Mouse (Mus musculus): Measurements from ENCODE around the gene Zbtb16.
A peak's percentile ranks its signal among the peaks of the same experiment; 100 is the strongest.

Gene Zbtb16

DNA sequence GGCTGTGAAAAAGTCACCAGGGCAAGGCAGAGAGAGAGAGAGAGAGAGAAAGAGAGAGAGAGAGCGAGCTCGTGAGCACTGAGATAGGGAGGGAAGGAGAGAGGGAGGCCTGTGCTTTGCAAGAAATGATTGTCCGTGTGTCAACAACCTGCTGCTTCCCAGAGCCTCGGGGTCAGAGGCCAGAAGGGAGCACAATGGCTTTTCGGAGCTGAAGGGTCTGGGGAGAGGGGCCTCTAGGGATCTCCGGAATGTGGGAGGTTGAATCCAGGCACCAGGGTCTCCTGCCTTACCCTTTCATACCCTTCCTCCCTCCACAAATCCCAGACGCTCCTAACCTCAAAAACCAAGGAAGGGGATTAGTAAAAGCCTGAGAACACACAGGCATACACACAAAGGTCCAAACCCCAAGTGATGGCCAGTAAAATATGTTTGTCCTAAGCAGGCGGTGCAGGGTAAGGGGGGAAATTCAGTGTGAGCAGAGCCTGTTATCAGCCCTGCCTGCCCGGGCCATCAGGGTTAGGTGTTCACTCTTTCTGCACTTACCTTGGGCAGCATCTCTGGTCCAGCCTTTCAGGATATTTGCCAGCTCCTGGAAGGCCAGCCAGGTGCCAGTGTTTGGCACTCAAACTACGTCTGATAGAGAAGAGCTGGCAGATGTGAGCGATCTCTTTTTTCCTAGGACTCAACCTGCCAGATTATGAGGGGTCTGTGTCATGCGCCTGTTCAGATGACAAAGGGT lies 139.1 kb downstream of the Zbtb16 start:
- DNase-seq = no peak

- DNase-seq = no peak
Measured at GRCm38 (mm10) chr9:48696330-48696729, 139.7 kb downstream of the Zbtb16 start.

GRCm38 (mm10) chr9:48695796-48696195 lies 140.2 kb downstream of the Zbtb16 start:
- no peak for DNase-seq

- no peak for DNase-seq
Measured at GRCm38 (mm10) chr9:48694616-48695061, 141.4 kb downstream of the Zbtb16 start.

DNA sequence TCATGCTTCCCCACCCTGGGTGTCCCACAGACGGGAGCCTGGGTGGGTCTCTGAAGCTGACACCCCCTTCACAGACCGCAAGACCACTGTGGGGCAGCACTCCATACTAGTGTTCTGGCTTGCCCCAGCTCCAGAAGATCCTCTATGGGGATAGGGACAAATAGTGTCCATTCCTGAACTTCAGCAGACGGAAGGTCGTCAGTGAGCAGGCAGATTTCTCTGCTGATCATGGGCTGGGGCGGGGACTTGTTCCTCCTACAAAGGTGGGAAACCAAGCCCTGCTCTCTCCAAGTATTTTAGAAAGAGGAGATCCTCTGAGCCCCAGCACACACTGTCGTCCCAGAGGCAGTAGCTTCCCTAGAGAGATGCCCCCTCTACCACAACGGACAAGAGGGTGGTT lies 142.3 kb downstream of the Zbtb16 start:
- DNase-seq = no peak

DNA sequence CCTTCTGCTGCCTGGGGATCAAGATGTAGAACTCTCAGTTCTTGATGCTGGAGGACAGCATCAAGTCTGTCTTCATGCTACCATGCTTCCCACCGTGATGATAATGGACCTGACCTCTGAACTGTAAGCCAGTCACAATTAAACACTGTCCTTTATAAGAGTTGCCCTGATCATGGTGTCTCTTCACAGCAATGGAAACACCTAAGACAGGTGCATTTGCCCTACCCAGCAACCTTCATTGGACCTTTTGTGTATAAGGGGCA lies 146.4 kb downstream of the Zbtb16 start:
- no peak for DNase-seq

DNA sequence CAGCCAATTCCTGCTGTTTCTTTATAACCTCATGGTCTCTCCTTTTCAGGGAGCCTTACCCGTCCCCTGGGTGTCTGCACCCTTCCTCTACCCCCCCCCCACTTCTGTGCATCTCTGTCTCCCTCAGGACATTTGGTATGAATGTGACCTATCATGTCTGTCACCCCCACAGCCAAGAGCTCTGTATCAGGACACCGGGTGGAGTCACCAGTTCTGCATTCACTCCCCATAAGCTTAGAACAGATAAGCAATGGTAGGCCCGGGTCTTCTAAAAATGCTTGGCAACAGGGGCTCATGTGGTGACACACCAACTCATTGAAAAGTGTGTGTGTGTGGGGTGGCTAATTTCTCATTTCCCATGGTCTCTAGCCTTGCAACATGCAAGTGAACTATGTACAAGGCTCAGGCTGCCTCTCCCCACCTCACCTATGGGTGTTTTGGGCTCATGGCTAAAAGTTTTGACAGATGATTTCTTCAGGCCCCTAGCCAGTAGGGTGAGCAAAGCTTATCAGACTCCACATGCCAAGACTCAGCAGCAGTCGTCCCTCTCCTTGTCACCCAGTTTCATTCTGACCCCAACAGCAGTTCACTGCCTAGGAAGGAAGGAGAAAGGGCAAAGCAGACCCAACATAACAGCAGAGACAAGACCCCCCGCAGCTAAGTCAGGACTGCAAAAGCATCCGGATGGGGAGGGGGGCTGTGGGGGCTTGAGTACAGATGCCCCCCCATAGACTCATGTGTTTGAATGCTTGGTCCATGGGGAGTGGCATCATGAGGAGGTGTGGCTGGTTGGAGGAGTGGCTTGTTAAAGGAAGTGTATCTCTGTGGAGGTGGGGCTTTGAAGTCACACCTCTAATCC lies 146.9 kb downstream of the Zbtb16 start:
- no peak for DNase-seq

DNA sequence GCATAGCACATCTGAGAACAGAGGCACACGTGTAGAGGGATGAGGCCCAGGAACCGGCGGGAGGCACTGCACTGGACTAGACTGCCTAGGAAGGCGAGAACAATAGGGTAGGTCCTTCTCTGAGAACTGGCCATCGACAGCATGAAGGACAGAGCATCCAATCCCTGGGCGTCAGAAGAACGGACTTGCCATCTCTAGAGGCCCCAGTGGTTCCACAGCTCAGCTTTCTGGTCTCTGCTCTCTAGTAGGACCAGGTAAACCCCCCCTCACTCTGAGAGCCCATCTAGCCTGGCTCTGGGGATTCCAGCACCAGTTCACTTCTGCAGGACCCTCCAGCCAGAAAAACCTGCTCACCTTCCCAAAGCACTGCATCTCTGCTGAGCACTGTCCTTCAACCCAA lies 148.1 kb downstream of the Zbtb16 start:
- no peak for DNase-seq

GRCm38 (mm10) chr9:48685721-48686120 lies 150.3 kb downstream of the Zbtb16 start:
- DNase-seq = no peak

DNA sequence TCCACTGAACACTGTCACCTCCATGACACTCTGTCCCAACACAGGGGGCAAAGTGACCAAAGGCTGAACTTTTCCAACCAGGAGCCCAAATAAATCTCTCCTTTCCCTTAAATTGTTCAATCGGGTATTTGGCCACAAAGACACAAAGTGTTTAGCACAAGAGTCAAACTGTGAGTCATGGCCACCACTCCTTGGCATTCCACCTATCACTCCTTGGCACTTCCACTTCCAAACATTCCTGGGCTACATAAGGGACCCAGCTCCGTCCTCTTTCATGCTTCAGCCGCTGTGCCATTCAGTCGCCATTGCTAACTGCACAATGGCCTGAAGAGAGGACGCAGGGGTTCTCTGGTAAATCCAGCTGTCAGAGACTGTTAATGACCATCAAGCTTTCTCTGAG lies 151.9 kb downstream of the Zbtb16 start:
- DNase-seq = no peak

DNA sequence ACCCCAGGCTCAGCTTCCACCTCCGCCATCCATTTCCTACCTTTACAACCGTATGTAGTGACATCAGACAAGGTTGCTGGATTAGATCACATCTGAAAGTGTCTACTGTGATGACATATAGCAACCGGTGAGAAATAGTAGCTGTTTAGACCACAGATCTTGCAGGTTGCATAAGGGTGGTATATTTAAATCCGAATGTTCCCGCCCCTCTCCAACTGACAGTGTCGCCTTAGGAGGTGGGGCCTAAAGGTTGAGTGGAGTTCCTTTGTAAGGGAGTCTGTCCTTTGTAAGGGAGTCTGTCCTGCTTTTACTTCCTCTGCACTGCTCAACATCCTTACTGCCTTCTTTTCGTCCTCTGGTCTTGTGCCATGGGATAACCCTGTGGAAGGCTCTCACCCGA lies 154.8 kb downstream of the Zbtb16 start:
- DNase-seq = no peak

DNA sequence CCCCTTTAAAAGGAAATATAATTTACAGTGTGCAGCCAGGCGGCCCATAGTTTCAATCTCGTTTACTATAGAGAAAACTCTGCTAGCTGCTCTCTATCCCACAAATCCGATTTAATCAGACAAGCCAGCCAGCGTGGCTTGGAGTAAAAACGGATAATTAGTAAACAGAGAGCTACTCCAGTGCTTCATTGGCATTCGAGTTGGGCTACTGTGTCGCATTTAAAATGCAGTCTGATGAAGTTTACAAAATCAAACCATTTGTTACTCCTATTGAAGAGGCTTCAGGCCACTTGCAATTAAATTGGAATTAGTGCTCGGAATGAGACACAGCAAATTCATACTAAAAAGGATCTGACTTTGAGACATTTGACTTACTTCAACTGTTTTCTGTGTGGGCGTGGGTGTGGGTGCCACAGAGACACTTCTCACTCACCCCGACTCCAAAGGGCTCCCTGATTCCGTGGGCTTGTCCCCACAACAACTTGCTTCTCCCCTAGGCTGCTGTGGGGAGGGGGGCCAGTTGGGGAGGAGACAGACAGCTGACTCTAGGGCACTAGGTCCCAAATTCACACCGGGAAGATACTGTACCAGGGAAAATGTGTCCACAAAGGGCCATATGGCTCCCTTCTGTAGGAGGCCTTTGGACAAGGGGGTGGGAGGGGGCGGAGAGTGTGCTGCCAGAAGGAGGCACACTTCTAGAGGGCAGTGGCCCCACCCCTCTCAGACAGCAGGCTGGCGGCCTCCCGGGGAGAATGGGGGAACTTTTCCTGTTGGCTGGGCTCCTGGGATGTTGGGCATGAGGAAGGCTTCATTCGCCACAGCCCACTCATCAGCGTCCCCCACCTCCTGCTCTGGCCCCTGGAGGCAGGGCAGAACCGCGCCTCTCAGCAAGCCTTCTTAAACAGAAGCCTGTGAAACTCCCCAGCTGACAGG lies 157.3 kb downstream of the Zbtb16 start:
- DNase-seq = peak; percentile 48

DNA sequence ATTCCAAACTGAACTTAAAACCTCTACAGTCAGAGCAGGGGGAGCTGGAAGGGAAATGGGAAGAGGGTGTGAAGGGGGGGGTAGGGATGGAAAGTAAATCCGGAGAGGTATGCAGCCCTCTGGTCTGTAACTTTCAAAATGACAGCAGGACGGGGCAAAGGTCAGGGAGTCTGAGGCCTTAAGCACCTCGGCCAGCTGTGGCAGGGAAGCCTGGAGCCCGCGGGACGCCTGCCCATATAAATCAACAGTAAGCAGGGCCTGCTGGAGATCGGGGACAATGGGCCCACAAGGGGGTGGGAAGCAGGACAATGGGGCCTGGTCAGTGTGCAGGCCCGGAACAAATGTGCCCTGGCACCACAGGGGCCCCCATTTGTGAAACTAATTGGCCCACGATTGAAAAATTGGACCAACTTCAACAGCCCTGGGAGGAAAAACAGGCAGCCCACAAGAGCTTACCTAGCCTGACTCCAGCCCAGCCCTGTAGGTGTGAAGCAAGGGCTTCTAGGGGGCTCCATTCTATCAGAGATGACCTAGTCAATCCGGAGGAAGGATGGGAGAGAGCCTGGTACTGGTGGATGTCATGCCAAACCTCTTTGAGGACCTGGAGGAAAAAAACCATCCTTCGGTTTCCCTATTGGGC lies 160.8 kb downstream of the Zbtb16 start:
- DNase-seq = peak; percentile 65

GRCm38 (mm10) chr9:48674359-48675015 lies 161.5 kb downstream of the Zbtb16 start:
- DNase-seq = no peak

DNA sequence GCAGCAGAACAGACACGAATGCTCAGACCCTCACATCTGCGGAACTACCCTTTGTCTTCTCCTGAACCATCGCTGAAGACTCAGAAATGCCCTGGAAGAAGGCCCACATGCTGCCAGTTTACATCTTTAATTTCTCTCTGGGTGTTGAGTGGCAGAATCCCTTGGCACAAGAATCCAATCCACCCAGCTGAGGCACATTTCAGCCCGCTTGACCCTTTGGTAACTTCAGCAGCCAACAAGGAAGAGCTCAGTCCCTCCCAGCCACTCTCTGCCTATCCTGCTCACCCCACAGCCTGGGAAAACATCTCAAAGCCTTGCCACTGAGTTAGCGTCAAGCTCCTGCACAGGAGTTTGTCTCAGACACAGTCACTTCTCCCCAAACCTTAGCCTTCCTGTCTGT lies 162.2 kb downstream of the Zbtb16 start:
- no peak for DNase-seq

DNA sequence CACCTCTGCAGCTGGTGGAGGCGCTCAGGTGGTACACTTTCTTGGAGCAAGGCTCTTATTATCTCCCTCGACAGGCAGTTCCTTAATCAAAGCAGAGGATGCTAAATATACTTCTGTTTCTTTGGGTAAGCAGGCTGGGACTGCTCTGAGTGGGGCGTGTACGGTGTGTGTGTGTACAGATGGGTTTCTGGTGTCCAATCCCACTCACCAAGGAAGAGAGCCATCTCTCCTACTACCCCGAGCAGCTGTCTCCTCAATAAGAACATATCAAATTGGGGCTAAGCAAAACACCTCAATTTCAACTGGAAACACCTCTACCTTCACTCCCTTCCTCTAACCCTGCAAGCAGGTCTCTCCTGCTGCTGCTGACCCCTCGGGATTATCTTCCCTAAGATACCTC lies 162.8 kb downstream of the Zbtb16 start:
- DNase-seq = peak; percentile 54

DNA sequence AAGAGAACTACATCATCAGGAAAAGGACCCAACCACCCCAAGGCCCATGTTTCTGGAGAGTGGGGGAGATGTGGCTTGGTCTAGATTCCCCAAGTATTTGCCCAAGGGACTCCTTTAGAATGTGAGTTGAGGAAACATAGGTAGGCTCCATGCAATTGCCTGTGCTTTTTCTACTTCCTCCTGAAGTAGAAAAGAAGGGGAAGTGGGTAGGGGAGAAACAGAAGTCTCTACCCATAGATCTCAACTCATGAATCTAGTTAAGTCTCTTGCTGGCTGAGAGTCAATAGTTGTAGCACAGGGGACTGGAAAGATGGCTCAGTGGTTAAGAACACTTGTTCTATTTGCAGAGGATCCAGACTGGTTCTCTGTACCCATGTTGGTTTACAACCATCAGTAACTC lies 164.2 kb downstream of the Zbtb16 start:
- no peak for DNase-seq

GRCm38 (mm10) chr9:48670156-48670555 lies 165.9 kb downstream of the Zbtb16 start:
- DNase-seq = no peak

GRCm38 (mm10) chr9:48669672-48670071 lies 166.3 kb downstream of the Zbtb16 start:
- DNase-seq = no peak

GRCm38 (mm10) chr9:48666702-48667101 lies 169.3 kb downstream of the Zbtb16 start:
- DNase-seq = no peak

DNA sequence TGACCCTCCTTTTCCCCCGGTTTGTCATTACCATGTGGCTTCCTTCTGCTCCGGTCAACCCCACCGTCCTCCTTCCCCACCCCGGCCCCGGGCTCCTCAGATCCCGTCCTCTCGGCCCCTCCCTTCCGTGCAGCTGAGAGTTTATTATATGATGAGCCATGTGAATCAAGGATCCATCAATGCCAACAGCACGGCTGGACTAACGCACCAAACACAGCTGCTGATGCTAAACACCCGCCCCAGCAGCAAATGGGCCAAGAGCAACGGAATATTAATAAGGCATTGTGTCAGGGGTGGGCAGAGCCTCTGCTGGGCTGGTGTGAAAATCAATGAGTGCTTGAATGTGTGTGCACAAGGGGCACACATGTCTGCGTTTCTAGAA lies 173.0 kb downstream of the Zbtb16 start:
- DNase-seq = no peak

GRCm38 (mm10) chr9:48662361-48663051 lies 173.5 kb downstream of the Zbtb16 start:
- DNase-seq = no peak

Measured in right cerebral cortex, adult 18-20 months (tissue).